Mouse (Mus musculus): ENCODE measurements at regions not wholly inside any gene's neighbourhood (a gene's known extent, or its start where the extent isn't known, plus 50 kb on each side); places are given as distances from the start of the nearest gene placed in this dataset.

GRCm38 (mm10) chr2:61922496-61922895, 119.8 kb downstream of the Tbr1 start:
- peak in 1 of 2 experiments; percentile 14 for DNase-seq (ENCODE audit: inconsistent age in 2 of 2, low spot score in 1 of 2)

DNA sequence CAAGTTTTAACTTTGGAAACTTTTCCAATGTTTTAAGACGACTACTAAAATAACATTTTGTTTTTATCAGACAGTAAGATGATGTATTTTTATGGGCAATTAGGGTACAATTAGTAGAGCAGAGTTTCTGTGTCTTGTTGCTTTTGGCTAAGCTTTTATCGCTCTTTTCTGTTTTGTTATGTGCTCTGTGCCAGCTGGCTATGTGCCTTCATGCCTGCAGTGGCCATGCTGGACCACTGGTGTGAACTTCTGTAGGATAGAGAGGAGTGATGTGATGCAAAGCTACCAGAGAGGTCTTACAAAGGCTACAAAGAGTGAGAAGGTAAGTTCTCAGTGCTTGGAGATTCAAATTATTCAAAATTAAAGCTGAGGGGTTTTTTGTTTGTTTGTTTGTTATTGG, 108.0 kb upstream of the Slc4a10 start:
- DNase-seq (ENCODE audit: inconsistent age in 2 of 2, low spot score in 1 of 2) = no peak

DNA sequence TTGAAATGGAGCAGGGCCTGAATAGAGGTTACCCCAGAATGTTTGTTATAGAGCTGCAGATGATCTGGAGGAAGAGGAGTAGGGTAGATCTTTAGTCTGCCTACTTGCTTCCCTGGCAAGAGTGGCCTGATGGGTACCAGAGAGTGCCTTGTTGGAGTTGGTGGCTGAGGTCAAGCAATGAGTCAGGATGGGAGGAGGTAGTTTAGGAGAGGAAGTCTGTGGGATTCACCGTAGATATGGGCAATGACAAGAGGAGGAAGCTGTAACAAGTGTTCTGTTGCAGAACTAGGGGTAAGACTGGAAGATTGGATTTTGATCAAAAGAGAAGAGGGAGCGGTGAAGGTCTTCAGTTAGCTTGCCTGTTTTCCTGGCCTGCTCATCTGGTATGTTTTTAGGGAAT, 80.3 kb upstream of the Slc4a10 start:
- DNase-seq (ENCODE audit: inconsistent age in 2 of 2, low spot score in 1 of 2) = no peak

DNA sequence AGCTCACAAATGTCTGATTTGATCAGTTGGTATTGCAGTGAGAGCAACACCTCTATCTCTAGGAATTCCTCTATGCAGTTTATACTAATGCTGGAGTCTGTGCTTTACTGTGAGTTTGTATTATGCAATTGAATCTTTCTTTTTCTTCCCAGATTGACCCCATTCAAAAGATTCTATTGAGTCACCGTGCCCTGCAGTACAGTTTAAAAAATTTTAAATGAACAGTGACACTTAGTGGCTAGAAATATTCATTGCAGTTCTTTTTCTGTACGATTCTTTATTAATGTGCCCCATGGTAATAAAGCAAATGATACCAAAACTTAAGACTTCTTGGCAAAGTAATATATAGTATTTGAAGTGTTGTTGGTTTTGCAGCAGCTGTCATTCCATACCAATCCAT, 78.5 kb upstream of the Slc4a10 start:
- peak in 1 of 2 experiments; percentile 32 for DNase-seq (ENCODE audit: inconsistent age in 2 of 2, low spot score in 1 of 2)

- DNase-seq (ENCODE audit: inconsistent age in 2 of 2, low spot score in 1 of 2) = no peak
Observed at GRCm38 (mm10) chr2:61970029-61970428, 76.2 kb upstream of the Slc4a10 start.

- DNase-seq (ENCODE audit: inconsistent age in 2 of 2, low spot score in 1 of 2) = no peak
Observed at GRCm38 (mm10) chr2:61984771-61985170, 61.5 kb upstream of the Slc4a10 start.

- DNase-seq (ENCODE audit: inconsistent age in 2 of 2, low spot score in 1 of 2) = peak in 1 of 2 experiments; percentile 33
Observed at GRCm38 (mm10) chr2:61986967-61987550, 59.2 kb upstream of the Slc4a10 start.

Data from adrenal gland, adult (tissue).